Mouse (Mus musculus) gastrocnemius, postnatal 10 days (tissue): ENCODE measurements around the gene AU040320. TPM values are rescaled to one million over a fixed set of nuclear protein-coding genes. Genes with fewer than 3 reads are reported as not detected.

ENCODE experiments used
- DNase-seq: peaks from one replicate; pipeline ENCODE4 v3.0.0; 2021; ENCODE audit warnings: mixed read lengths
- total RNA-seq, 2 experiments: library from RNA; stranded (reverse); gene quantifications; 2 replicates each; pipeline ENCODE4 v1.2.3; 2021

Gene AU040320
- total RNA-seq, 2 experiments from 2014 or later: 22.2 to 24.2 TPM

- DNase-seq: no peak
Measured at GRCm38 (mm10) chr4:126782996-126783395, 29.7 kb downstream of the AU040320 start.

GRCm38 (mm10) chr4:126792341-126793102 lies 39.2 kb downstream of the AU040320 start:
- DNase-seq: no peak

- no peak for DNase-seq
Measured at GRCm38 (mm10) chr4:126802174-126802573, 48.8 kb downstream of the AU040320 start.

- no peak for DNase-seq
Measured at GRCm38 (mm10) chr4:126803268-126803873, 50.0 kb downstream of the AU040320 start.

GRCm38 (mm10) chr4:126805741-126806140 lies 52.4 kb downstream of the AU040320 start:
- DNase-seq: no peak

- no peak for DNase-seq
Measured at GRCm38 (mm10) chr4:126806692-126807427, 53.5 kb downstream of the AU040320 start.

- DNase-seq: no peak
Measured at GRCm38 (mm10) chr4:126810566-126810965, 57.2 kb downstream of the AU040320 start.

GRCm38 (mm10) chr4:126813212-126813611 lies 59.9 kb downstream of the AU040320 start:
- no peak for DNase-seq

GRCm38 (mm10) chr4:126814854-126815253 lies 61.5 kb downstream of the AU040320 start:
- no peak for DNase-seq

GRCm38 (mm10) chr4:126822891-126823882 lies 69.8 kb downstream of the AU040320 start:
- no peak for DNase-seq

- DNase-seq: no peak
Measured at GRCm38 (mm10) chr4:126823917-126824316, 70.6 kb downstream of the AU040320 start.

GRCm38 (mm10) chr4:126831122-126831521 lies 77.8 kb downstream of the AU040320 start:
- DNase-seq: no peak

- DNase-seq: no peak
Measured at GRCm38 (mm10) chr4:126838799-126839198, 85.5 kb downstream of the AU040320 start.

GRCm38 (mm10) chr4:126839873-126840272 lies 86.5 kb downstream of the AU040320 start:
- peak; percentile 91 for DNase-seq

- DNase-seq: no peak
Measured at GRCm38 (mm10) chr4:126840996-126841560, 87.7 kb downstream of the AU040320 start.

GRCm38 (mm10) chr4:126842911-126843310 lies 89.6 kb downstream of the AU040320 start:
- no peak for DNase-seq

GRCm38 (mm10) chr4:126845664-126846063 lies 92.3 kb downstream of the AU040320 start:
- DNase-seq: no peak

- DNase-seq: no peak
Measured at GRCm38 (mm10) chr4:126846971-126847370, 93.6 kb downstream of the AU040320 start.

- no peak for DNase-seq
Measured at GRCm38 (mm10) chr4:126850019-126850777, 96.9 kb downstream of the AU040320 start.

- no peak for DNase-seq
Measured at GRCm38 (mm10) chr4:126850778-126851080, 97.4 kb downstream of the AU040320 start.

- no peak for DNase-seq
Measured at GRCm38 (mm10) chr4:126852971-126853370, 99.6 kb downstream of the AU040320 start.
